12 mouse cellular contexts compared by ENCODE assay signal in genomic region chr13:56066904-56067303, GRCm38 (mm10).
"Had no signal": no experiment of that assay in that cellular context is flagged by ENCODE, and none has a peak within 500 bp of the region (broad histone marks: within the 10 kb centered on the region; RNA-seq: fewer than 3 reads in every experiment).

No protein-coding gene starts in this region.

- H3K4me2 ChIP-seq: limb, embryonic 15.5 days; liver, embryonic 12.5 days; lung, embryonic 14.5 days; midbrain, embryonic 12.5 days; neural tube, embryonic 12.5 days had no signal

- H3K9me3 ChIP-seq: limb, embryonic 15.5 days; liver, embryonic 12.5 days; megakaryocyte, embryonic 14.5 days; midbrain, embryonic 12.5 days; neural tube, embryonic 12.5 days had no signal

- H3K4me3 ChIP-seq: limb, embryonic 15.5 days; liver, embryonic 12.5 days; midbrain, embryonic 12.5 days; neural tube, embryonic 12.5 days had no signal

- H3K27me3 ChIP-seq: liver, embryonic 12.5 days; neural tube, embryonic 12.5 days had no signal

- H3K4me1 ChIP-seq: liver, embryonic 12.5 days had no signal

- H3K27ac ChIP-seq: liver, embryonic 12.5 days; midbrain, embryonic 12.5 days; neural tube, embryonic 12.5 days had no signal

- ATAC-seq: liver, embryonic 12.5 days had no signal

- H3K9ac ChIP-seq: limb, embryonic 15.5 days; liver, embryonic 12.5 days; lung, embryonic 14.5 days; midbrain, embryonic 12.5 days; neural tube, embryonic 12.5 days had no signal

- DNase-seq: kidney, adult 18-20 months; layer of hippocampus, adult 9-11 months; layer of hippocampus, postnatal 36 days; lung, embryonic 14.5 days; lung, postnatal 10 days; lung, postnatal 4 days; thymus, postnatal 36 days had no signal
